Mouse (Mus musculus) gastrocnemius, adult 18-20 months (tissue): ENCODE results near the gene Bmx. TPM values are rescaled to one million over a fixed set of nuclear protein-coding genes. Genes with fewer than 3 reads are reported as not detected.

Experiments used
- DNase-seq: peaks from one replicate; pipeline ENCODE4 v3.0.0; 2021; ENCODE audit warnings: low spot score
- long read RNA-seq, 2 experiments: library from polyadenylated mRNA; stranded (forward); transcript quantifications; one replicate each; pipeline ENCODE4 v2.0.0; 2021
- total RNA-seq, 2 experiments: library from RNA; stranded (reverse); gene quantifications; 2 replicates each; pipeline ENCODE4 v1.2.3; 2021

Gene Bmx
- under 1 TPM; 0.27 to 0.33 TPM for total RNA-seq
- long read RNA-seq, experiment 1: 0 reads
- long read RNA-seq, experiment 2: 0 reads

GRCm38 (mm10) chrX:164258057-164258456, at the start of gene Bmx:
Bmx (minus strand) TSS chrX:164258193.
- DNase-seq: no peak

GRCm38 (mm10) chrX:164306250-164306649, 48.3 kb upstream of the Bmx start:
- no peak for DNase-seq

GRCm38 (mm10) chrX:164291147-164291546, 33.2 kb upstream of the Bmx start:
- DNase-seq: peak; percentile 28

- DNase-seq: peak; percentile 12
These were observed 29.1 kb upstream of the Bmx start for GRCm38 (mm10) chrX:164287077-164287476.

GRCm38 (mm10) chrX:164283808-164284207, 25.8 kb upstream of the Bmx start:
- DNase-seq: no peak

GRCm38 (mm10) chrX:164280918-164281647, 23.1 kb upstream of the Bmx start:
- no peak for DNase-seq

- peak; percentile 10 for DNase-seq
These were observed 17.5 kb upstream of the Bmx start for GRCm38 (mm10) chrX:164275536-164275935.

- DNase-seq: no peak
These were observed 12.6 kb upstream of the Bmx start for GRCm38 (mm10) chrX:164270603-164271002.

- DNase-seq: peak; percentile 58
These were observed 11.3 kb upstream of the Bmx start, which contains the start of gene Pir for GRCm38 (mm10) chrX:164269285-164269761. Pir (plus strand) TSS chrX:164269371.

- no peak for DNase-seq
These were observed 6.9 kb upstream of the Bmx start for GRCm38 (mm10) chrX:164264861-164265260.

GRCm38 (mm10) chrX:164262286-164262685, 4.3 kb upstream of the Bmx start:
- no peak for DNase-seq

GRCm38 (mm10) chrX:164258662-164259061, 669 bp upstream of the Bmx start:
- DNase-seq: no peak

GRCm38 (mm10) chrX:164256527-164256926, 1.5 kb downstream of the Bmx start:
- DNase-seq: no peak

GRCm38 (mm10) chrX:164246722-164247121, 11.3 kb downstream of the Bmx start:
- no peak for DNase-seq

- DNase-seq: no peak
These were observed 12.3 kb downstream of the Bmx start for GRCm38 (mm10) chrX:164245714-164246113.

GRCm38 (mm10) chrX:164233380-164233779, 24.6 kb downstream of the Bmx start:
- no peak for DNase-seq

- DNase-seq: no peak
These were observed 36.0 kb downstream of the Bmx start for GRCm38 (mm10) chrX:164221989-164222388.

- DNase-seq: no peak
These were observed 57.4 kb downstream of the Bmx start for GRCm38 (mm10) chrX:164200547-164200946.

GRCm38 (mm10) chrX:164197679-164198078, 60.3 kb downstream of the Bmx start:
- no peak for DNase-seq

- no peak for DNase-seq
These were observed 68.1 kb downstream of the Bmx start for GRCm38 (mm10) chrX:164189880-164190279.

- peak; percentile 45 for DNase-seq
These were observed 74.1 kb downstream of the Bmx start for GRCm38 (mm10) chrX:164183844-164184243.

- DNase-seq: peak; percentile 46
These were observed 78.2 kb downstream of the Bmx start for GRCm38 (mm10) chrX:164179746-164180145.

GRCm38 (mm10) chrX:164178856-164179255, 79.1 kb downstream of the Bmx start:
- no peak for DNase-seq
